Mouse (Mus musculus): ENCODE measurements around the gene Gemin5.

Gemin5 gene

GRCm38 (mm10) chr11:58135296-58135695 is 33.0 kb downstream of the Gemin5 start:
- POLR2A ChIA-PET, result interaction anchor here in 2 of 4 experiments (0.6 to 1.8 kb wide), 9 partner anchors 14 to 216 kb away, joined by 3 to 10 read pairs (median 3); partner anchors contain the start of genes Gemin5 (in 1 of the 2) and Gm12248 (in 1 of the 2)

GRCm38 (mm10) chr11:58134869-58135268 is 33.5 kb downstream of the Gemin5 start:
- POLR2A ChIA-PET, result interaction anchor here in 3 of 4 experiments (0.6 to 1.6 kb wide), 7 partner anchors 15 to 216 kb away, joined by 3 to 7 read pairs (median 4); partner anchors contain the start of genes Cnot8 (in 1 of the 3) and Gemin5 (in 1 of the 3)
- CTCF ChIA-PET, result interaction anchor here in 3 of 4 experiments (0.6 to 0.7 kb wide), 3 partner anchors 36 to 168 kb away, joined by 3 to 6 read pairs (median 3); no protein-coding TSS in a partner anchor

More at GRCm38 (mm10) chr11:58135296-58135695, 33.0 kb downstream of the Gemin5 start:
- CTCF ChIA-PET, result interaction anchor here in 3 of 4 experiments (0.6 to 0.7 kb wide), 5 partner anchors 37 to 184 kb away, joined by 3 to 6 read pairs (median 3); no protein-coding TSS in a partner anchor

DNA sequence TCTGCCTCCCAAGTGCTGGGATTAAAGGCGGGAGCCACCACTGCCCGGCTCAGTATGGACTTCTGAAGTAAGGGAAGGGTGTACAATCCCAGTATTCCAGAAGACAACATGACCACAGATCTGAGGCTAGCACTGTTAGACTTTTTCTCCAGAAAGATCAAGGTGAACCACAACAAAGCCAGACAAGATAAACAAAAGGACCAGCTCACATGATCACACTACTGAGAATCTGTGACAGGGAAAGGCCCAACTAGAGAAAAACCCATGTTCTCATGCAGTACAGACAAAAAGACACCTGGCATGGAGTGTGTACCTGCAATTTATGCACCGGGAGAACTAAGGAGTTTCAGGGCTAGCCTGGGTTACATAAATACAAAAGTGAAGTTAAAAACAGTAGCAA is 36.3 kb downstream of the Gemin5 start:
- POLR2A ChIA-PET, result interaction anchor here in 1 of 4 experiments (1.0 to 2.6 kb wide), 3 partner anchors 13 to 24 kb away, joined by 4 to 12 read pairs (median 4); no protein-coding TSS in a partner anchor
- CTCF ChIA-PET, result no interaction called here

DNA sequence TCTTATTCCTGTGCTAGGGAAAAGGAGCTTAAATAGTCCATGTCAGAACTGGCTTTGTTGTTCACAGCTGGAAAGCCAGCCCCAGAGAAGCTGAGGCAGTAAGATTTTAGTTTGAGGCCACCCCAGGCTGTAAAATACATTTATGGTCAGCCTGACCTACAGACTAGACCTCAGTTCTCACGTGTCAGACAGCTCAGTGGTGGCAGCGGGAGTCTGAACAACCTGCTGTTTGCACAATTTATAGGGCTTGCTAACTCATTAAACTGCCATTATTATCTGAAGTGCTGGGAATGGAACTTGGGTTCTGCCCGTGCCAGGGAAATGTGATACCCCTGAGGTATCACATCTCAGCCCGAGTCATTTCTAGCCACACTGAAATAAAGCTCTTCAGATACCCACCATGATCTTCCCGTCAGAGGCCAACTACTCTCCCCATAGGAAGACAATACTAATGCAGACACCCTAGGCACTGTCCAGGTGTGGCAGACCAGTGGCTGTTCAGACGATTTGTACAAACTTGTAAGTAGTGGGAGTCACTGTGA is 39.0 kb downstream of the Gemin5 start:
- POLR2A ChIA-PET, result interaction anchor here in 2 of 4 experiments (0.9 to 6.9 kb wide), 6 partner anchors 11 to 19 kb away, joined by 3 to 54 read pairs (median 4); no protein-coding TSS in a partner anchor
- CTCF ChIA-PET, result interaction anchor here in 1 of 4 experiments (0.6 kb wide), 1 partner anchor 14 kb away, joined by 3 read pairs; no protein-coding TSS in a partner anchor

GRCm38 (mm10) chr11:58127544-58127943 is 40.8 kb downstream of the Gemin5 start:
- ChIA-PET CTCF (no interaction called here), POLR2A (interaction anchor here in 2 of 4 experiments (0.6 to 6.9 kb wide), 8 partner anchors 9 to 173 kb away, joined by 3 to 54 read pairs (median 4); partner anchors contain the start of gene Cnot8 (in 1 of the 2))

- ChIA-PET CTCF (interaction anchor here in 2 of 4 experiments (0.6 to 1.3 kb wide), 2 partner anchors 17 to 88 kb away, joined by 3 to 4 read pairs; no protein-coding TSS in a partner anchor), POLR2A (interaction anchor here (0.6 to 6.9 kb wide), 17 partner anchors 8 to 1289 kb away, joined by 3 to 54 read pairs (median 3); partner anchors contain the start of genes Cnot8 (in 1 of the 4) and Gemin5 (in 1 of the 4))
Observed at GRCm38 (mm10) chr11:58126397-58127160, 41.8 kb downstream of the Gemin5 start.

GRCm38 (mm10) chr11:58125021-58125420 is 43.3 kb downstream of the Gemin5 start:
- ChIA-PET POLR2A (interaction anchor here in 3 of 4 experiments (0.7 to 6.9 kb wide), 14 partner anchors 12 to 205 kb away, joined by 3 to 54 read pairs (median 4); partner anchors contain the start of genes Cnot8 (in 1 of the 3), Gemin5 (in 1 of the 3), Sh3bp5l (in 1 of the 3) and Zfp672 (in 1 of the 3)), CTCF (interaction anchor here in 1 of 4 experiments (0.7 to 1.3 kb wide), 2 partner anchors 19 to 857 kb away, joined by 3 to 4 read pairs; no protein-coding TSS in a partner anchor)

DNA sequence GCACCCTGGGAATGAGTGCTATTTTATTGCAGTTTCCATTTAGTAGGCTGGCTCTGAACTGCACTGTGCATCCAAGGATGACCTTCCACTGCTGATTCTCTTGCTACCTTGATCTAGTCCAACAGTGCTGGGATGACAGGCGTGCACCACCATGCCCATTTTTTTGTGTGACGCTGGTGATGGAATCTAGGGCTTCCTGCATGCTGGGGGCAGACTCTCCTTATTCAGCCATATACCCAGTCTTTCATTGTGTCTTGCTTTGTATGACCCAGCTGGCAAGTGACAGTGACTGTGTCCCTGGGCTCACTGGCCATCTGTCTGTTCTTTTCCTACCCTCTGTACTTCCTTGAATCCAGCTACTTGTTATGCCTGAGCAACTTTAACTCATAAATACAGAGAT is 44.6 kb downstream of the Gemin5 start:
- POLR2A ChIA-PET, result interaction anchor here in 2 of 4 experiments (0.9 to 1.9 kb wide), 5 partner anchors 10 to 56 kb away, joined by 3 to 5 read pairs (median 3); no protein-coding TSS in a partner anchor
- CTCF ChIA-PET, result interaction anchor here in 1 of 4 experiments (0.7 kb wide), 1 partner anchor 298 kb away, joined by 3 read pairs; no protein-coding TSS in a partner anchor

DNA sequence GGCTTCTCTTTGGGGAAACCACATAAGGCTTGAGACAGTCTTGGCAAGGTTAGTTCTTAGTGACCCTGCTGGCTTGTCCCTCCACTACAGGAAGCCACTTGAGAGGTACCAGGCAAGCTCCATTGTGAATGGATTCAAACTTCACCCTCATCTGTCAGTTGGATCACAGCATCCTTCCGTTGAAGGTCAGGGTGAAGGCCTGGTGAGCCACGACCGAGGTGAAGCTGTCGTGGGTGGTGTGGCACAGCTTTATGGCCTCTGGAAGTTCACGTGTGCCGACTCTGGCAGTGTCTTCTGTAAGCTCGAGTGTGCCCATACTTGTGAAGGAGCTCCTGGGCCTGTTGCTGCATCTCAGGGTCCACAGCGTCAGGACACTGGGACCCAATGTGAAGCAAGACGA is 47.0 kb downstream of the Gemin5 start:
- CTCF ChIA-PET, result interaction anchor here in 1 of 4 experiments (1.5 kb wide), 1 partner anchor 43 kb away, joined by 3 read pairs; no protein-coding TSS in a partner anchor
- POLR2A ChIA-PET, result interaction anchor here in 2 of 4 experiments (0.9 to 3.3 kb wide), 15 partner anchors 9 to 89 kb away, joined by 3 to 14 read pairs (median 5); partner anchors contain the start of genes Cnot8 (in 2 of the 2) and Gemin5 (in 1 of the 2)

- ChIA-PET CTCF (interaction anchor here in 2 of 4 experiments (0.7 to 0.9 kb wide), 2 partner anchors 9 to 13 kb away, joined by 3 read pairs; no protein-coding TSS in a partner anchor), POLR2A (interaction anchor here in 2 of 4 experiments (1.0 to 3.3 kb wide), 13 partner anchors 8 to 28 kb away, joined by 3 to 14 read pairs (median 5); partner anchors contain the start of gene Cnot8 (in 2 of the 2))
Observed at GRCm38 (mm10) chr11:58120655-58121054, 47.7 kb downstream of the Gemin5 start.

GRCm38 (mm10) chr11:58117044-58117652 is 51.2 kb downstream of the Gemin5 start:
- POLR2A ChIA-PET, result interaction anchor here in 2 of 4 experiments (0.7 to 9.1 kb wide), 6 partner anchors 9 to 19 kb away, joined by 3 to 66 read pairs (median 3); partner anchors contain the start of gene Cnot8 (in 2 of the 2)
- CTCF ChIA-PET, result no interaction called here

DNA sequence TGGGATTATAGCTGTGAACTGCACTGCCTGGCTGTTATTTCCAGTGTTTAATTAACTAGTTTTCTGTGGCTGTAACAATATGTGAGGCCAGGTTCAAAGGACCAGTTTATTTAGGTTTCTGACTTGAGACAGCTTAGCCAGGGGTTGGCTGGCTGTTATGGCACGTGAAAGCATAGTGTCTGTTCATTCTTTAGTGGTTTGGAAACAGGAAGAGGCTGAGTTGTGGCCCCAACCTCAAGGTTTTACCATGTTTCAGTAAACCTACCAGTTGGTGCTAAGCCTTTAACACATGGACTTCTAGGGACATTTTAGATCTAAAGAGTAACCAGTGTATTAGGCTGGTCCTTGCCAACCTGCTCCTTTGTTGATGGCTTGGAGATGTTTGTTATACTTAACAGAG is 51.8 kb downstream of the Gemin5 start:
- POLR2A ChIA-PET, result interaction anchor here in 2 of 4 experiments (0.7 to 9.1 kb wide), 6 partner anchors 9 to 22 kb away, joined by 3 to 66 read pairs (median 6); partner anchors contain the start of gene Cnot8 (in 2 of the 2)
- CTCF ChIA-PET, result interaction anchor here in 1 of 4 experiments (0.7 kb wide), 1 partner anchor 126 kb away, joined by 5 read pairs; no protein-coding TSS in a partner anchor

DNA sequence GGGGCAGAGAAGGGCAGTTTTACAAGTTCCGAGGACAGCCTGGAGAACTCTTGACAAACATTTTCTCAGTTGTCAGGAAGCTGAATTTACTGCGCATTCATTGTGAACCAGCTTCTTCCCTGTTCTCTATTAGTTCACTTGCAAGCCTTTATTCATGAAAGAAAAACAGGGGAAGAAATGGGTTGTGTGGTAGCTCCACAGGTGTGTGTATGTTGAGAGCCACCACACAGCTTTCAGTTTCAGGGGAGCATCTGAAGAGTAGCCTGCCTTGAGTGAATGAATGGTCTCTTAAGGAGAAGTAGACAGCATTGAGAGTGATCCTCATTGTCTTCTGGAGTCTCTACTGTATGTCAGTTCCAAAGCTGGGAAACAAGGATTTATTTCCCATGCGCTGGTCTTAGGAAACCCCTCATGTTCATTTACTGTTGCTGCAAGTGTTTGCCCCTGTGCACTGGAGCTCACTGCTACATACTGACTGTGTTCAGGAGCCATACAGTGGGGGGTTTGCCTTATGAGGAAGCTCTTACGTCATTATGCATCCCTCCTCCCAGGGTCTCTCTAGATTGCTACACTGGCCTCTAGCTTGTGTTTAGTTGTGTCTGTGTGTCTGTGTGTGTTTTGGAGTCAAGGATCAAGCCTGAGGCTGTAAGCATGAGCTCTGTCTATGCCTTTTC is 60.5 kb downstream of the Gemin5 start:
- CTCF ChIA-PET, result interaction anchor here (0.6 to 1.2 kb wide), 8 partner anchors 9 to 262 kb away, joined by 3 to 9 read pairs (median 4); partner anchors contain the start of gene Gemin5 (in 1 of the 4)
- POLR2A ChIA-PET, result interaction anchor here in 2 of 4 experiments (0.7 to 2.1 kb wide), 27 partner anchors 8 to 226 kb away, joined by 3 to 14 read pairs (median 3); partner anchors contain the start of genes Gemin5 (in 2 of the 2), Sh3bp5l (in 1 of the 2) and Zfp672 (in 1 of the 2)

GRCm38 (mm10) chr11:58107009-58107408 is 61.3 kb downstream of the Gemin5 start:
- ChIA-PET POLR2A (interaction anchor here in 2 of 4 experiments (0.9 to 2.1 kb wide), 20 partner anchors 9 to 328 kb away, joined by 3 to 14 read pairs (median 4); partner anchors contain the start of genes Gemin5 (in 1 of the 2), Sh3bp5l (in 1 of the 2) and Zfp672 (in 1 of the 2)), CTCF (interaction anchor here in 3 of 4 experiments (0.8 to 1.2 kb wide), 4 partner anchors 8 to 89 kb away, joined by 3 to 4 read pairs (median 3); no protein-coding TSS in a partner anchor)

DNA sequence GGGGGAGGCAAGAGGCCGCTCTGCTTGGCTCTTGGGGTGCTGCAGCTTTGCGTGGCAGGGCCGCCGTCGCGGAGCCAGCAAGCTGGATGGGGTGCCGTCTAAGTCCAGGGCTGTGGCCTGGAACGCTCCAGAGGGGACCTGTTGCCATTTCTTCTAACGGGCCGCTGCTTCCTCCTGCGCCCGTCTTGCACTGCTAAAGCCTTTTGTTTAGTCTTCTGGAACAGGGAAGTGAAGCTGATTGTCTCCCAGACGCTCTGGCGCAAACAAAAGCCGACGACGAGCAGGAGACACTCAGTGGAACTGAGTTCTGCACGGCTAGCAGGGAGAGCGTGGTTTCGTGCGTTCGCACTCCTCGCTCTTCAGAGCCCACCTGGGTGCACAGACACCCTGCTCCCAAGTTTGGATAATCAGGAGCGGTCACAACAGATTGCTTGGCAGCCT is 64.0 kb downstream of the Gemin5 start:
- ChIA-PET POLR2A (interaction anchor here (0.5 to 5.9 kb wide), 56 partner anchors 8 to 445 kb away, joined by 3 to 66 read pairs (median 4); partner anchors contain the start of genes Gemin5 (in 2 of the 4), Gm12248 (in 2 of the 4), Larp1 (in 2 of the 4) and Sh3bp5l (in 1 of the 4)), CTCF (no interaction called here)

GRCm38 (mm10) chr11:58103697-58104306 is 64.5 kb downstream of the Gemin5 start, which contains the start of gene Cnot8:
TSS of gene Cnot8 (plus strand) at chr11:58104153.
- CTCF ChIA-PET, result interaction anchor here in 1 of 4 experiments (0.6 kb wide), 1 partner anchor 24 kb away, joined by 3 read pairs; no protein-coding TSS in a partner anchor
- POLR2A ChIA-PET, result interaction anchor here (0.5 to 5.9 kb wide), 57 partner anchors 9 to 384 kb away, joined by 3 to 66 read pairs (median 4); partner anchors contain the start of genes Gm12248 (in 2 of the 4), Larp1 (in 2 of the 4), Gemin5 (in 1 of the 4) and Sh3bp5l (in 1 of the 4)
